Mouse (Mus musculus) 3134 (cell line): ENCODE measurements at regions not wholly inside any gene's neighbourhood (a gene's known extent, or its start where the extent isn't known, plus 50 kb on each side); places are given as distances from the start of the nearest gene placed in this dataset.
A peak's percentile ranks its signal among the peaks of the same experiment; 100 is the strongest.

Source experiments
- DNase-seq: peaks from one replicate; pipeline ENCODE4 v3.0.0-alpha.2; 2011; ENCODE audit warnings: low spot score; ENCODE audit not compliant: insufficient read length; ENCODE audit errors: extremely low read depth

GRCm38 (mm10) chr7:115263082-115263481, 519.6 kb downstream of the Insc start:
- DNase-seq: no peak

- no peak for DNase-seq
Observed at GRCm38 (mm10) chr7:115266141-115266540, 522.6 kb downstream of the Insc start.

GRCm38 (mm10) chr7:115270803-115271202, 527.3 kb downstream of the Insc start:
- DNase-seq: no peak

DNA sequence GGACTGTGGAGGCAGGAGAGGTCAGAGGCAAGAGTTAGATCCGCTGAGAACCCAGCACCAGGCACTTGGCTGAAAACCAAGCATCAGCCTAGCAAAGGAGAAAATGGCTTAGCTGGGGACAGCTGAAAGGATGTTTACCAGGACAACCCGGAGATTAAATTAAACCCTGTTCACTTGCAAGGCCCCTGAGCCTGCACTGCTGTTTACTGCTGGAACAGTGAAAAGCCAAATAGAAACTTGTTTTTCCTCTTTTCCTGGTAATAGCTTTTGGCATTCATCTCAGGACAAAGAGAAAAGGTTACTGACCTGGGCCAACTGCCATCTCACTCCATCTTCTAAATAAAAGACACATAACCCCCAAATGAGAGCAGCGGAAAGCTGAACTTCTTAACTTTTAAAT, 531.3 kb downstream of the Insc start:
- no peak for DNase-seq

GRCm38 (mm10) chr7:115290801-115291417, 547.4 kb downstream of the Insc start:
- DNase-seq: no peak

DNA sequence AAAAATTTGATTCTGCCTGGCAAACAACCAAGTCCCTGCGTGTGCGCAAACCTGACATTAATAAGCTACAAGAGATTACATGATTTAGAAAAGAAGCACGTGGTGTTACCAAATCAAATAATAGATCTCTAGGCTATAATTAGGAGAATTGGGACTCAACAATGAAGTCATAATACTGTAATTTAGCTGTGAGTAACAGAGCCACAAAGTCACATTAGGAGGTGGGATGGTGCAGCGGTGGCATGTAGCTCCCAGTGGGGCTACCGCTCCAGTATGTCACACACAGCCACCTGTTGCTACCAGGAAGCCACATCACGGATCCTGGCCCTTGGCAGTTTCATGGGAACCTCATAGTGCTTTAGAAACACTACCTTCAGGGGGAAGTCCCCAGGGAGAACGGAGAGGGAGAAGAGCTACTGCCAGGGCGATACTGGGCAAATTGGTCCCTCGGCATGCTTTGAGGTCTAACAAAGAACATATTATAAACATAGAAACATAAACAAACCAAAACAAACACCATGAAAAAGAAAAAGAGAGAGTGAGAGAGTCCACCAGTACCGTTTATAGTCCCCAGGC, 551.2 kb downstream of the Insc start:
- DNase-seq: no peak

DNA sequence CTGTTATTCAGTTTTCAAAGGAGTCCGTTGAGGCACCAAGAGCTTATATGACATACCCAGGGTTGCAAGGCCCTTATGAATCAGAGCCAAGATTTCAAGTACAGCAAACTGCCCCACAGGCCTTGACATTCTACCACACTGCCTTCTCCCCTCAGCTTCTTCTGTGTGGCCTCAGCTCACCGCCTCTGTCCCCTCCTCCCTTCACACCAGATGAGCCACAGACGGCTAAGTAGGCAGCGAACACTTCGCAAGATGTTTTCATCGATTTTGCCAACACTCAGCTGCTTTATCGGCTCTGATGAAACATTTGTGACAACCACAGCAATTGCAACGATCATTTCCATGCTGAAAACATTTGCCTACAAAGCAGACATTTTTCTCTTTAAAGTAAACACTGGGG, 556.7 kb downstream of the Insc start:
- DNase-seq: no peak

- no peak for DNase-seq
Observed at GRCm38 (mm10) chr7:115308377-115308776, 564.9 kb downstream of the Insc start.

DNA sequence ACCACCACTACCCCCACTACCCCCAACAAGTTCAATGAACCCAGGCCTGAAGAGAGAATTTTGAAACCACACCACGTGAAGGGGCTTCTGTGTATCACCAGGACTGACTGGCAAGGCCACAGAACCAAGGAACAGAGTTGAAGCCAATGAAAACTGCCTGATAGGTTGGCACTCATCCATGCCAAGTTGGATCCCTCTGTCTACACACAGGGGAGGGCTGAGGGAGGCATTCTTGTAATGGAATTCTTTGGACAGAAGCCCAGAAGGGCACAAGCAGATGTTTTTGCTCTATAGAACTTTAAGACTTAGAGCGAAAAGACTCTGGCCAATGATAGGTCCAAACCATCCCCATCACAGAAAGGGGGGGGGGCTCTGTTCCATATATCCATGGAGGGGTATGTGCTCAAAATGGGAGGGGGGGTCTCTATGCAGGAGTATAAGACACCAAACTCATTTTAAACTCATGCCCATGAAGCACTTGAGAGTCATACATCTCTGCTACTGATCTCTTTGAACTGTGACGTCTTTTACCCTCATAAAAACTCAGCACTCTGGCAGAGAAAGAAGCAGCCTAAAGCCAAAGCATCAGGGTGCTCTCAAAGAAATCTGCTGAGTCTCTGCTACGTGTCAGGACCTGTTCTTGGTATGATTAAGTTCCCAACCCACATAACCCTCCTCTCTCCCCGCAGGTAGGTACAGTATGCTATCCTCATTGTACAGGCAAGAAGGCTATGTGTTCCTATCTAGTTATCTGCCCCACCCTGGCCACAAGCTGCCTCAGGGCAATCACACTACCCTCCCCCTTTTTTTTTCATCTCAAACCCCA, 567.1 kb downstream of the Insc start:
- DNase-seq: peak; percentile 30

- no peak for DNase-seq
Observed at GRCm38 (mm10) chr7:115319504-115319903, 576.0 kb downstream of the Insc start.

GRCm38 (mm10) chr7:115322989-115323388, 579.5 kb downstream of the Insc start:
- DNase-seq: no peak

GRCm38 (mm10) chr7:115328300-115328699, 584.8 kb downstream of the Insc start:
- DNase-seq: no peak

- DNase-seq: no peak
Observed at GRCm38 (mm10) chr7:115331698-115332097, 588.2 kb downstream of the Insc start.

DNA sequence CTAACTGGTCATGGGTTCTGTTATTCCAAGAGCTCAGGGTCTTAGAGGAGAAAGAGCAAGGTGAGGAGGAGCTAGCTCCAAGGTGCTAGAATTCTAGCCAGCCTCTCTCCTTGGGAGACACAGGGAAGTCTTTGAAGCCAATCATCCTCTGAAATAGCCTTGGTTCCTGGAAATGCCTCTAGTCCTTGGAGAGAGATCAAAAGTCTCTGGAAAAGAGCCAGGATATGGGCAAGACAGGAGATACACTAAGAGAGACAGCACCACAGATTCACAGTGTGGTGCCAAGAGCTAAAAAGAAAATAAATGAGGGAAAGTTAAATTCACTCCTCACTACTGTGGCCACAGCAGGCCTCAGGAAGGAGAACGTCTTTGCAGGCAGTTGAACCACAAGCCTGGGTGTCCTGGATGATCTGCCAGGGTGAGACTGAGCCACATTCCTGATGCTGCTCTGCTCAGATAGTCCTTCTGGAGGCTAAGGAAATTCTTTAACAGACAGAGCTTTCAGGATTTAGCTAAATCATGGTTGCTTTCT, 589.6 kb downstream of the Insc start:
- DNase-seq: no peak

GRCm38 (mm10) chr7:115335051-115335450, 591.6 kb downstream of the Insc start:
- DNase-seq: no peak

- DNase-seq: peak; percentile 78
Observed at GRCm38 (mm10) chr7:115340155-115340554, 596.7 kb downstream of the Insc start.

DNA sequence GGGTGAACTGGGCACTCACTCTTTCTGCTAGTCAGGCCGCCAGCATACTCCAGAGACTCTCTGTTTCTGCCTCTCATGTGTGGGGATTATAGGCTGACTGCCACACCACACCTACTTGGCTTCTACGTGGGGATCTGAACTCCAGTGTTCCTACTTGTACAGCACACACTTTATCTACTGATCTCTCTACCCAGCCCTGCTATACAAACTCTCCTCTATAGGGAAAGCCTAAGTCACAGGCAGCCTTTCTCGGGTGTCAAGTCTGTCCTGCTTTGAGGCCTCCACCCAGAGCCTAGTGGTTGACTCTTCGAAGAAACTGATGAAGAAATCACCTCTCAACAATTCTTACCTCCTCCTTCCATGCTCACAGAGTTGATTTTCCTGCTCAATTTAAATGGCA, 597.5 kb downstream of the Insc start:
- DNase-seq: no peak

DNA sequence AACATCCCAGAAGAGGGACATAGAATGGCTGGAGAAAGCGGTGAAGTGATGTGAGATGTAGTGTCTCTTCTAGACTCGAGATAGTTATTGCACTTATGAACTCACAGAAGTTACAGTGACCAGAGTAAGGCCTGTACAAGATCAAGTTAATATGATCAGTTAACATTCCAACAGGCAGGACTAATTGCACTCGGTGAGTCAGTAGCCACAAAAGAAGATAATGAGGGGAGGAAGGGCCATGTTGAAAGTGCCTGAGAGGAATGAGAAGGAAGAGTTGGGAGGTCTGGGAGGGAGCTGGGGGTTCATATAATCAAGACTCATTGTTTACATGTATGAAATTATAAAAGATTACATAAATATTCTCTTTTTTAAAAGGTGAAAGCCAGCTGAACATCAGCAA, 602.3 kb downstream of the Insc start:
- DNase-seq: no peak

DNA sequence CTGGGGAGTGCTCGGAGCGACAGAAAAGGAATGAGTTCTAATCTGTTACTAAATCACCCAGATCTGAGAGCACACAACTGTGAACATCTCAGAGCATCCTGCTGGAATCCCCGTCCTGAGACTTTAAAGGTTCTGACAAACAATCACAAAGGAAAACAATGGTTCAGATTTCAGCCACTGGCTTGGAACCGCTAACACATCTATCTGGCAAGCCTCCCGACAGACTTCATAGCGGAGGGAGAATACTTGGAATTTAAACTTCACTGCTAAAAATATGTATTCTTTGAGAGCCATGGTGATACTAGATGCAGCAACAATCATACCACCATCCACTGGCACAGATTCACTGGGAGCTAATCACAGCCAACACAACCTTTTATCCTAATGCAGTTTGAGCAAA, 615.2 kb downstream of the Insc start:
- no peak for DNase-seq

GRCm38 (mm10) chr7:115360142-115360541, 616.6 kb downstream of the Insc start:
- DNase-seq: no peak

DNA sequence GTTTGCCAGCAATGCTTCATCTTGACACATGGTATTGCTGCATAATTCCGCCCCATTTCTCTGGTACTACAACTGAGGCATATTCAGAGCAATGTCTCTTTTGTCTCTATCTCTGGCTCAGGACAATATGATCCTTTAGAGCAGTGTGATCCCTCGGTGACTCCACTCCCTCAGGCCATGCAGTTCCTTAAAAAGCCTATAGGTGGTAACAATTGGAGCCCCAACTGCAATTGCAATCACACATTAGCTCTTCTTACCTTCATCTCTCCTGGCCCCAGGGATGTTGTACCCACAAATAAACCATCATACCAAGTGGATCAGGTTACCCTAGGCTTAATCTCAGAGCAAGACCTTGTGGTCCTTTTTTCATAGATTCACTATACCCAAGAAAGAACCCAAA, 618.6 kb downstream of the Insc start:
- no peak for DNase-seq

DNA sequence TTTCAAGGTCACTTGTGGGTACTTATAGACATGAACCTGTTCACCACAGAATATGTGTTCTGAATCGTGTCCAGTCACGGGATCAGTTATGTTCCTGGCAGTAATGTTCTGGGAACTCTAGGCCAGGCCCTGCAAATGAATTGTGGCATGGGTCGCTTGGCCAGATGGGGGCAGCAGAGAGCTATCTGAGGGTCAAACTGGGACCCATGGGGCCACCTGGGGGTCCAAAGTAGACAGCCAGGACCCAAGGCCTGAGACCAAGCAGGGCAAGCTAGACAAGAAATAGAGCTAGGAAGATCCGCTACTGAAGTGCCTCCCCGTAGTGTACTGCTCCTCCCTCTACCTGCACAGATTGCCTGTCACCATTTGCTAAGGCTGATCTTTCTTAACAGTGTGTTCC, 623.4 kb downstream of the Insc start:
- no peak for DNase-seq
